In genomic region chr15:82814806-82815205, GRCm38 (mm10) we compare ENCODE assay signal across 9 mouse cellular contexts. TPM values are rescaled to one million over a fixed set of nuclear protein-coding genes. Genes with fewer than 3 reads are reported as not detected.
A peak's percentile ranks its signal among the peaks of the same experiment; 100 is the strongest.
DNase-seq lines count a peak whose midpoint lies in the region; ATAC-seq and TF ChIP-seq lines count a peak whose summit lies in the region.
"Had no signal": no experiment of that assay in that cellular context is flagged by ENCODE, and none has a peak within 500 bp of the region (broad histone marks: within the 10 kb centered on the region; RNA-seq: fewer than 3 reads in every experiment).

No protein-coding gene starts in this region.

- ATAC-seq in intestine, postnatal 0 days, result peak; percentile 49; the same call in 1 of the 2 replicates
- peak; percentile 62; the same call in 1 of the 2 replicates for ATAC-seq in liver, postnatal 0 days

- H3K27me3 ChIP-seq in intestine, postnatal 0 days (replicated peaks; ENCODE audit: control insufficient read depth, insufficient read depth, low read length), result no peaks in the 10 kb centered on the region
- no peaks in the 10 kb centered on the region for H3K27me3 ChIP-seq in liver, postnatal 0 days (ENCODE audit: insufficient read depth, low read length)
- H3K27me3 ChIP-seq in thymus, adult 2 months (ENCODE audit: control insufficient read depth, insufficient read depth, low read length), result no peaks in the 10 kb centered on the region

- H3K9ac ChIP-seq in intestine, postnatal 0 days (ENCODE audit: low read depth, low read length), result no peak overlapping the region
- no peak overlapping the region for H3K9ac ChIP-seq in liver, postnatal 0 days (replicated peaks)

- no peak for TF ChIP-seq POLR2A in olfactory bulb, adult 2 months (IDR thresholded peaks at IDR 0.05; ENCODE audit: insufficient read depth, low read depth, low read length)
- no peak for TF ChIP-seq POLR2A in thymus, adult 2 months (IDR thresholded peaks at IDR 0.05; ENCODE audit: control insufficient read depth, extremely low read depth, insufficient read depth, low read length, poor library complexity)

- DNase-seq in urinary bladder, postnatal 25 days (ENCODE audit: low spot score), result peak; percentile 51
- DNase-seq in urinary bladder, postnatal 10 days (ENCODE audit: low spot score), result no peak
- DNase-seq in c-Kit-positive CD71-positive TER-119-positive erythroid progenitor cells, embryonic 14.5 days (ENCODE audit: low spot score), result peak; percentile 40
- DNase-seq in forelimb bud, embryonic 11.5 days (ENCODE audit: low read depth, low spot score), result peak; percentile 55
- DNase-seq in liver, postnatal 0 days, result peak; percentile 71
- DNase-seq in thymus, adult 2 months, result peak; percentile 60

- peaks cover 25% of the 10 kb centered on the region for H3K36me3 ChIP-seq in intestine, postnatal 0 days (ENCODE audit: control insufficient read depth, insufficient read depth)
- peaks cover 18% of the 10 kb centered on the region for H3K36me3 ChIP-seq in liver, postnatal 0 days (replicated peaks; ENCODE audit: insufficient read depth, low read length)
- H3K36me3 ChIP-seq in thymus, adult 2 months (ENCODE audit: control insufficient read depth, insufficient read depth, low read length), result peaks cover 51% of the 10 kb centered on the region

- no peaks in the 10 kb centered on the region for H3K4me1 ChIP-seq in intestine, postnatal 0 days (replicated peaks; ENCODE audit: control insufficient read depth, insufficient read depth, low read length)
- 0 out of 2 replicates have a peak, but pooled peaks cover under 1% of the 10 kb centered on the region for H3K4me1 ChIP-seq in liver, postnatal 0 days (ENCODE audit: insufficient read depth)
- no peaks in the 10 kb centered on the region for H3K4me1 ChIP-seq in olfactory bulb, adult 2 months (ENCODE audit: control insufficient read depth, insufficient read depth, low read length)
- H3K4me1 ChIP-seq in thymus, adult 2 months (replicated peaks; ENCODE audit: control insufficient read depth, insufficient read depth, low read length), result no peaks in the 10 kb centered on the region

- peak; percentile 94 for TF ChIP-seq CTCF in intestine, postnatal 0 days (IDR thresholded peaks at IDR 0.05; ENCODE audit: low read depth)
- peak; percentile 91 for TF ChIP-seq CTCF in liver, postnatal 0 days (IDR thresholded peaks at IDR 0.05; ENCODE audit: low read depth)
- peak; percentile 56 for TF ChIP-seq CTCF in olfactory bulb, adult 2 months (IDR thresholded peaks at IDR 0.05; ENCODE audit: insufficient read depth, low read depth, low read length)
- peak; percentile 43; the same call in 1 of the 2 replicates for TF ChIP-seq CTCF in thymus, adult 2 months (IDR thresholded peaks at IDR 0.05; ENCODE audit: borderline replicate concordance, control insufficient read depth, extremely low read depth, insufficient read depth, low read length, poor library complexity)

- no peak overlapping the region for H3K4me3 ChIP-seq in intestine, postnatal 0 days (ENCODE audit: low read depth, low read length)
- no peak overlapping the region for H3K4me3 ChIP-seq in liver, postnatal 0 days (ENCODE audit: low read depth, low read length)
- H3K4me3 ChIP-seq in olfactory bulb, adult 2 months (ENCODE audit: insufficient read depth, low read depth, low read length), result no peak overlapping the region
- no peak overlapping the region for H3K4me3 ChIP-seq in thymus, adult 2 months (ENCODE audit: control insufficient read depth, insufficient read depth, low read length)

- H3K27ac ChIP-seq in intestine, postnatal 0 days (ENCODE audit: low read depth, low read length), result no peak overlapping the region
- H3K27ac ChIP-seq in liver, postnatal 0 days (ENCODE audit: low read depth), result no peak overlapping the region
- H3K27ac ChIP-seq in olfactory bulb, adult 2 months (ENCODE audit: insufficient read depth, low read depth, low read length), result no peak overlapping the region
- no peak overlapping the region for H3K27ac ChIP-seq in thymus, adult 2 months (ENCODE audit: control insufficient read depth, insufficient read depth, low read length)

- H3K4me2 ChIP-seq in intestine, postnatal 0 days (replicated peaks; ENCODE audit: low read depth), result no peak overlapping the region
- H3K4me2 ChIP-seq in liver, postnatal 0 days (ENCODE audit: low read depth, low read length), result no peak overlapping the region

- 59% methylated on average over 4 of the region's 4 CpGs for WGBS in intestine, postnatal 0 days
- 72% methylated on average over 4 of the region's 4 CpGs for WGBS in liver, postnatal 0 days (ENCODE audit: insufficient replicate concordance)
- 51% methylated on average over 4 of the region's 4 CpGs for WGBS in olfactory bulb, adult 2 months
- 79% methylated on average over 4 of the region's 4 CpGs for WGBS in thymus, adult 2 months

- no peak for TF ChIP-seq EP300 in liver, postnatal 0 days (IDR thresholded peaks at IDR 0.05; ENCODE audit: low read depth)

- no peaks in the 10 kb centered on the region for H3K9me3 ChIP-seq in intestine, postnatal 0 days (ENCODE audit: control insufficient read depth)
- H3K9me3 ChIP-seq in liver, postnatal 0 days (ENCODE audit: low read length), result no peaks in the 10 kb centered on the region

RNA-seq across cellular contexts. Expression of gene Cyp2d26, which starts 20.7 kb away (rescaled TPM):
- 79.7 and 87.1 TPM in 2 replicates for polyA plus RNA-seq in intestine, postnatal 0 days (2015; fragmentation: Nextera tagmentation; extraction: Ambion mirVana)
- polyA plus RNA-seq in liver, postnatal 0 days (2015; fragmentation: Nextera tagmentation; extraction: Ambion mirVana), result 615 and 644 TPM in 2 replicates
- polyA plus RNA-seq in olfactory bulb, adult 2 months (2012; ENCODE audit: insufficient read depth, insufficient read length, low replicate concordance, missing spikeins), result not detected in 2 replicates
- polyA plus RNA-seq in thymus, adult 2 months (2012; rRNA removed), result 0.57 and 3.7 TPM in 2 replicates

RNA-seq across cellular contexts. Expression of gene Cyp2d40, which starts 50.8 kb away (rescaled TPM):
- polyA plus RNA-seq in intestine, postnatal 0 days (2015; fragmentation: Nextera tagmentation; extraction: Ambion mirVana), result not detected in 2 replicates
- 0.83 and 1.3 TPM in 2 replicates for polyA plus RNA-seq in liver, postnatal 0 days (2015; fragmentation: Nextera tagmentation; extraction: Ambion mirVana)
- polyA plus RNA-seq in olfactory bulb, adult 2 months (2012; ENCODE audit: insufficient read depth, insufficient read length, low replicate concordance, missing spikeins), result not detected in 2 replicates
- 0.19 and 0.47 TPM in 2 replicates for polyA plus RNA-seq in thymus, adult 2 months (2012; rRNA removed)
- polyA plus RNA-seq: stomach, embryonic 14.5 days had no signal

Comparison
In these comparisons a context has a peak if more than half of its experiments do, and no peak if none do; other contexts are left out.
1. CTCF ChIP-seq: peak in every context shown above with its lines; median percentile 94 in intestine, postnatal 0 days; 91 in liver, postnatal 0 days; 56 in olfactory bulb, adult 2 months; 43 in thymus, adult 2 months.
2. RNA of gene Cyp2d26, which starts 20.7 kb away (polyA plus RNA-seq): 615 to 644 TPM in liver, postnatal 0 days and 79.7 to 87.1 TPM in intestine, postnatal 0 days; 0.57 to 3.7 TPM in thymus, adult 2 months and not detected in olfactory bulb, adult 2 months; every median in the first group is over 10 times any median in the second.